Comparison of ENCODE assay signal across 15 mouse cellular contexts in genomic region chr17:80009926-80010325, GRCm38 (mm10). TPM values are rescaled to one million over a fixed set of nuclear protein-coding genes. Genes with fewer than 3 reads are reported as not detected.
A peak's percentile ranks its signal among the peaks of the same experiment; 100 is the strongest.
DNase-seq lines count a peak whose midpoint lies in the region; ATAC-seq lines count a peak whose summit lies in the region.
"Had no signal": no experiment of that assay in that cellular context is flagged by ENCODE, and none has a peak within 500 bp of the region (broad histone marks: within the 10 kb centered on the region; RNA-seq: fewer than 3 reads in every experiment).

No protein-coding gene starts in this region.

- intact Hi-C loops in heart, postnatal 14 days (cut with DNase I): loop anchor here (10.0 kb wide), 2 partner anchors 115 to 355 kb away; partner anchors contain the start of gene Atl2
- intact Hi-C loops in left cerebral cortex, postnatal 25 days (cut with DNase I): no loop called here

- H3K9ac ChIP-seq in limb, embryonic 12.5 days (replicated peaks): no peak overlapping the region
- H3K9ac ChIP-seq: heart, embryonic 15.5 days; liver, embryonic 13.5 days; midbrain, embryonic 13.5 days had no signal

- no peak overlapping the region for H3K27ac ChIP-seq in limb, embryonic 12.5 days
- H3K27ac ChIP-seq: hindbrain, postnatal 0 days; liver, embryonic 13.5 days; midbrain, embryonic 13.5 days had no signal

- DNase-seq in heart, adult 11 months: peak; percentile 61
- DNase-seq in heart, postnatal 14 days: no peak
- DNase-seq in ES-CJ7 (ENCODE audit: low read depth, low spot score): peak; percentile 48
- peak; percentile 63 for DNase-seq in embryo, embryonic 11 days
- DNase-seq in thymus, postnatal 25 days: no peak
- no peak for DNase-seq in ovary, postnatal 10 days (ENCODE audit: low spot score)
- no peak for DNase-seq in left cerebral cortex, postnatal 25 days (ENCODE audit: low spot score in 2 of 2)
- DNase-seq: cerebellum, postnatal 14 days; gastrocnemius, postnatal 36 days; kidney, postnatal 4 days; liver, embryonic 13.5 days had no signal

- H3K4me1 ChIP-seq in limb, embryonic 12.5 days (replicated peaks): peaks cover 33% of the 10 kb centered on the region

- H3K36me3 ChIP-seq in limb, embryonic 12.5 days: no peaks in the 10 kb centered on the region
- H3K36me3 ChIP-seq: heart, embryonic 15.5 days; liver, embryonic 13.5 days; midbrain, embryonic 13.5 days had no signal

- ATAC-seq in limb, embryonic 12.5 days (ENCODE audit: insufficient number of reproducible peaks, insufficient read depth, low FRiP score, low TSS enrichment, low read depth): no peak
- ATAC-seq: hindbrain, postnatal 0 days; midbrain, embryonic 13.5 days had no signal

- no peak overlapping the region for H3K4me3 ChIP-seq in limb, embryonic 12.5 days (replicated peaks)
- H3K4me3 ChIP-seq: heart, embryonic 15.5 days; liver, embryonic 13.5 days; midbrain, embryonic 13.5 days had no signal

- H3K27me3 ChIP-seq in limb, embryonic 12.5 days: no peaks in the 10 kb centered on the region
- H3K27me3 ChIP-seq: heart, embryonic 15.5 days; midbrain, embryonic 13.5 days had no signal

- 17% methylated on average over 15 of the region's 15 CpGs for WGBS in limb, embryonic 12.5 days

- H3K9me3 ChIP-seq in limb, embryonic 12.5 days: no peaks in the 10 kb centered on the region
- H3K9me3 ChIP-seq: heart, embryonic 15.5 days; liver, embryonic 13.5 days; midbrain, embryonic 13.5 days had no signal

- H3K4me2 ChIP-seq in limb, embryonic 12.5 days: peak overlapping the region; percentile 15; the same call in 1 of the 2 replicates
- H3K4me2 ChIP-seq: heart, embryonic 15.5 days; liver, embryonic 13.5 days; midbrain, embryonic 13.5 days had no signal

RNA-seq across cellular contexts. Expression of gene Hnrnpll, which starts 52.2 kb away (rescaled TPM):
- 10 to 100 TPM; 27.0 to 29.3 TPM for total RNA-seq in heart, postnatal 14 days (2021)
- polyA plus RNA-seq in limb, embryonic 12.5 days (2016; fragmentation: Nextera tagmentation; extraction: Ambion mirVana): 112 and 114 TPM in 2 replicates
- total RNA-seq in left cerebral cortex, postnatal 25 days (2021): 10 to 100 TPM; 55.4 to 63.6 TPM

Comparison
In these comparisons a context has a peak if more than half of its experiments do, and no peak if none do; other contexts are left out.
1. DNase-seq: peak in heart, adult 11 months (single experiment), ES-CJ7 (single experiment) and embryo, embryonic 11 days (single experiment); none in heart, postnatal 14 days (0 of 2), thymus, postnatal 25 days (single experiment), ovary, postnatal 10 days (single experiment) and left cerebral cortex, postnatal 25 days (0 of 2).